Mouse (Mus musculus): Measurements from ENCODE around the gene Hoxb13. TPM values are rescaled to one million over a fixed set of nuclear protein-coding genes. Genes with fewer than 3 reads are reported as not detected.

The Hoxb13 gene
- total RNA-seq (2021): not detected
- long read RNA-seq, experiment 1: 0 reads
- long read RNA-seq, experiment 2: 0 reads

DNA sequence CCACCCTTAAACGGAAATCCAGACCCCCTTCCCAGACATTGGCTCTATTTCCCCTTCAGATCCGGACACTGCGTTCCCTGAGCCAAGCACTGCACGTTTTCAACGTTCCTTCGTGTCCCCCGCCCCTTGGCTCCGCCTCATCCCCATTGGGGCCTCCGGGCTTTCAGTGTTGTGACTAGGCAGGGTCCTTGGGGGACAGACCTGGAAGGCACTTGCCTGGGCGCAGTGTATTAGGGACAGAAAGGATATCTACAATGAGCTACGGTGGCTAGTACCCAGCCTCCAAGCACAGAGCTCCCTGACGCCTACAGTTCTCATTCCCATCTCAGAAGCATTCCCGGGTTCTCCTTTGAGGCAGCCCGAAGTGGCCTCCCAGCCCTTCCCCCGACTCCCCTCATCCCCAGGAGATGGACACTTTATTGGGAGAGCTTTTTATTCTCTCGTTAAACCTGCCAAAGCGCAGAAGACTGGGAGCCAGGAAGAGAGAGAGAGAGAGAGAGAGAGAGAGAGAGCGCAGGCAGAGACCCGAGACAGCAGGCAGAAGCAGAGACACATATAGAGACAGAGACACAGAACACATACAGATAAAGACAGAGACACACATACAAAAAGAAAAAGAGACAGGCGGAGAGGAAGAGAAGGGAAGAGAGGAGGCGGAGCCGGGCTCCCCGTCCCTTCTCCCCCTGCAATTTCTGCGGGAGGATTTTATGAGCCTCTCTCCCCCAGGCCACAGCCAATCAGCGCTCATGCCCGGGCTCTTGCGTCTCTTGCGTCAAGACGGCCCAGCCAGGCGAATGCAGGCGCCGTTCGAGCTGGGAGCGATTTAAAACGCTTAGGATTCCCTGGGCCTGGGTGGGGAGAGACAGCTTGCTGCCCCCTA lies at the start of gene Hoxb13:
TSS of gene Hoxb13 (plus strand) at position 796 of the 880 bp plus-strand sequence.
- no peak within 1 kb of the TSS for H3K4me3 ChIP-seq
- DNase-seq (ENCODE audit: extremely low spot score in 1 of 2, low spot score in 2 of 2): no peak
- no peak for TF ChIP-seq CTCF (IDR thresholded peaks at IDR 0.05)
- intact Hi-C loops (cut with DNase I): loop anchor here (5.0 kb wide), 1 partner anchor 74 kb away; no protein-coding TSS in a partner anchor
- H3K27ac ChIP-seq: no peak within 1 kb of the TSS

GRCm38 (mm10) chr11:96145622-96146270 lies 48.4 kb upstream of the Hoxb13 start:
- peak; percentile 50 to 62 for DNase-seq (ENCODE audit: extremely low spot score in 1 of 2, low spot score in 2 of 2)
- Histone ChIP-seq H3K27ac (no peak overlapping the region), H3K4me3 (no peak overlapping the region)
- intact Hi-C loops (cut with DNase I): loop anchor here (2.0 to 10.0 kb wide), 2 partner anchors 89 to 719 kb away; no protein-coding TSS in a partner anchor
- TF ChIP-seq CTCF (IDR thresholded peaks at IDR 0.05): peak; percentile 76

GRCm38 (mm10) chr11:96147471-96147870 lies 46.6 kb upstream of the Hoxb13 start:
- DNase-seq (ENCODE audit: extremely low spot score in 1 of 2, low spot score in 2 of 2): no peak
- Histone ChIP-seq H3K27ac (no peak overlapping the region), H3K4me3 (no peak overlapping the region)
- intact Hi-C loops (cut with DNase I): loop anchor here (10.0 kb wide), 1 partner anchor 717 kb away; no protein-coding TSS in a partner anchor
- TF ChIP-seq CTCF (IDR thresholded peaks at IDR 0.05): no peak

GRCm38 (mm10) chr11:96164769-96165168 lies 29.3 kb upstream of the Hoxb13 start:
- TF ChIP-seq CTCF (IDR thresholded peaks at IDR 0.05): no peak
- intact Hi-C loops (cut with DNase I): no loop called here
- no peak overlapping the region for H3K4me3 ChIP-seq

GRCm38 (mm10) chr11:96168125-96168524 lies 26.0 kb upstream of the Hoxb13 start:
- TF ChIP-seq CTCF (IDR thresholded peaks at IDR 0.05): no peak
- H3K4me3 ChIP-seq: no peak overlapping the region
- intact Hi-C loops (cut with DNase I): no loop called here
- no peak overlapping the region for H3K27ac ChIP-seq
- DNase-seq (ENCODE audit: extremely low spot score in 1 of 2, low spot score in 2 of 2): no peak

More at GRCm38 (mm10) chr11:96164769-96165168, 29.3 kb upstream of the Hoxb13 start:
- no peak overlapping the region for H3K27ac ChIP-seq
- no peak for DNase-seq (ENCODE audit: extremely low spot score in 1 of 2, low spot score in 2 of 2)

DNA sequence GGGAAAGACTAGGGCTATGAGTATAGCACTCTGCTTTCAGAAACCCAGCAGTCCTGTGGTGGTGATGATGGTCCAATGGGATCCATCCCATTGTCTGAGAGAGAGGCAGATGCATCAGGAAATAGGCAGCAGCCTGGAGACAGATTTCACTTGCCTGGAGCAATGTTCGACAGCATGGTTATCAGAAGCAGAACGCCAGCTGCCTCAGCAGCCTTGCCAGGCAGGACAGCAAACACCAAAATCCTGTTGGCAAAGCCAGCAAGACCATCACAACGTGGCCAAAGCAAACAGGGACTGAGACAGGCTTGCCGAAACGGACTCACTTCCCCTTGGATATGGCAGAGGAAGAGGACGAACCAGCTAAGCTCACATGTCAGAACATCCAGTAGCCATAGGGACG lies 25.1 kb upstream of the Hoxb13 start:
- intact Hi-C loops (cut with DNase I): no loop called here
- DNase-seq (ENCODE audit: extremely low spot score in 1 of 2, low spot score in 2 of 2): no peak
- no peak for TF ChIP-seq CTCF (IDR thresholded peaks at IDR 0.05)
- Histone ChIP-seq H3K27ac (no peak overlapping the region), H3K4me3 (no peak overlapping the region)

DNA sequence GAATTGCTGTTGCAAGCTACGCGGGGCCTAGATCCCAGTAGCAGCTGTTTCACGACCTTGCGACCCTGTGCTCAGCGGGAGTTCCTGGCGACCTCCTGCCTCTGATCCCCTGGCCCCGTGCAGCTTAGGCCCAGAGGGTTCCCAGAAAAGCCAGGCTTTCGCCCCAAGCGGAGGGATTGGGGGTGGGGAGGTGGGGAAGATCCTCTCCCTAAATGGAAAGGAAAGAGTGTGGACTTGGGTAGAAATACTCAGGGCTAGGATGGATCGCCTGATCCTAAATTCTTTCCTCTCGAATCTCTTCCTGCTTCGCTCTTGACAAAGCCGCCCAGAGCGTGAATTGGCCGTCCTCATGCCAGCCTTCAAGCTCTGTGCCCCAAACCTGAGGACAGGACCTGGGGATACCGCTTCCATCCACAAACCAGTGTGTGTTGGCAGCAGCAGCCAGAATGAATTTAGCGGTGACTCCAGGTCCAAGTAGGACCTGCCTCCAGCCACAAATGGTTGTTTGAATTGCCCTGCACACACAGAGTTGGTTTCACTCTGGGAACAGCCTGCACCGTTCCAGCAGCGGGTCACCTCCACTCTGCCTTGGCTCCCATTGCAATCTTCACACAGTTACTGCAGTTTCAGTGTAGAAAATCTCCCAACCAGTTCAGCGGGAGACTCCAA lies 23.3 kb upstream of the Hoxb13 start:
- no peak for DNase-seq (ENCODE audit: extremely low spot score in 1 of 2, low spot score in 2 of 2)
- TF ChIP-seq CTCF (IDR thresholded peaks at IDR 0.05): no peak
- H3K27ac ChIP-seq: no peak overlapping the region
- no peak overlapping the region for H3K4me3 ChIP-seq
- intact Hi-C loops (cut with DNase I): no loop called here

DNA sequence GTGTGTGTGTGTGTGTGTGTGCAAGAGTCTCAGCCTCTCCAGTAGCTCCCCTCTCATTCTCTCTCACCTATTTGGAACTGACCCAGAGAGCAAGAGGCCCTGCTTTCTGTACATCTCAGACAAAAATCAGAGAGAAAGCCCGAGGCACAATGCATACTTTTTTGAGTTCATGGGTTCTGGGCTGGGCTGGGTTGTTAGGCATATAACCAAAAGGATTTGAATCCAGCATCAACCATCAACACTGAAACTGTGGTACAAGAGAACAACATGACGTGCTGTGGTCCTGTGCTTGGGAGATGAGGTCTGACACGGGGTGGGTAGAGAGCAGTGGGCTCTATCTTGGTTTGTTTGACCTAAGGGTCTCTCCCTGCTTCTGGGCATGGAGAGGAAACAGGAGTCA lies 22.5 kb upstream of the Hoxb13 start:
- Histone ChIP-seq H3K4me3 (no peak overlapping the region), H3K27ac (no peak overlapping the region)
- no peak for TF ChIP-seq CTCF (IDR thresholded peaks at IDR 0.05)
- DNase-seq (ENCODE audit: extremely low spot score in 1 of 2, low spot score in 2 of 2): no peak
- intact Hi-C loops (cut with DNase I): no loop called here

DNA sequence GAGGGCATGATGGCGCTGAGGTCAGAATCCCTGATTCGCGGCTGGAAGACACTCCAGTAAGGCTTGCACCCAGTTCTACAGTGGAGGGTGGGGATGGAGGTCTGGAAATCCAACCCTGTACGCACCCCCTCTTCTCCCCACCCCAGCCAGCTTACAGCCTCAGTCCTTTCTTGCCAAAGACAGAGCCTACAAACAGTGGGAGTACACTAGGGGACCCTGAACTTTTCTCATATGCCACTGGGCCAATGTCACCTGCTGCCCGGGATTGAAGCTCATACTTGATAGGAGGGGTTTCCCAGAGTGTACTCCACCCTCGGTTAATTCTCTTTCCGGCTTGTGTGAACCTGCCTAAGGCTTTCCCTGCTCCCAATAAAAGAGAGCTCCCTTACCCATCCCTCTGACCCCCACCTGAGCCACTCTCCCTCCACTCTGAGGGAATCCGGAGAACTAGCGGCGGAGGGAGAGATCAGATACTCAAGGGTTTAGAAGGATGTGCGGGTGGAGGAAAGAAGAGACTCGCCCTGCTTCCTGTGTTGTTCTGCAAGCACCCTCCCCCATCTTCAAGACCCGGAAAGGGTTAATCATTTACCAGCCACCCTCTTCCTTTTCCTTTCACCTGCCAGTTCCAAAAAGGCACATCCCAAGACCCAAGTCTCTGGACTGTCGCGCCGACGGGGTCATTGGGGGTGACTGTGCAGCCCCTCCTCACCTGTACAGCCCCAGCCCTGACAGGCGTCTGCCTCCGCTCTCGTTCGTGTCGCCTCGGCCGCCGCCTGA lies 21.4 kb upstream of the Hoxb13 start:
- Histone ChIP-seq H3K27ac (no peak overlapping the region), H3K4me3 (no peak overlapping the region)
- no peak for TF ChIP-seq CTCF (IDR thresholded peaks at IDR 0.05)
- DNase-seq (ENCODE audit: extremely low spot score in 1 of 2, low spot score in 2 of 2): no peak
- intact Hi-C loops (cut with DNase I): no loop called here

- no peak for TF ChIP-seq CTCF (IDR thresholded peaks at IDR 0.05)
- intact Hi-C loops (cut with DNase I): no loop called here
- no peak overlapping the region for H3K4me3 ChIP-seq
- no peak for DNase-seq (ENCODE audit: extremely low spot score in 1 of 2, low spot score in 2 of 2)
- H3K27ac ChIP-seq: no peak overlapping the region
Observed at GRCm38 (mm10) chr11:96173288-96173840, 20.8 kb upstream of the Hoxb13 start.

- intact Hi-C loops (cut with DNase I): no loop called here
- Histone ChIP-seq H3K27ac (no peak overlapping the region), H3K4me3 (no peak overlapping the region)
- no peak for TF ChIP-seq CTCF (IDR thresholded peaks at IDR 0.05)
- no peak for DNase-seq (ENCODE audit: extremely low spot score in 1 of 2, low spot score in 2 of 2)
Observed at GRCm38 (mm10) chr11:96174881-96175280, 19.2 kb upstream of the Hoxb13 start.

Data from left cerebral cortex, adult 2 months (tissue).